Mouse (Mus musculus): ENCODE measurements around the gene Gabrb1. TPM values are rescaled to one million over a fixed set of nuclear protein-coding genes. Genes with fewer than 3 reads are reported as not detected.

Gabrb1 gene
- polyA plus RNA-seq, 1 experiment from 2014 or later = 42.1 TPM

DNA sequence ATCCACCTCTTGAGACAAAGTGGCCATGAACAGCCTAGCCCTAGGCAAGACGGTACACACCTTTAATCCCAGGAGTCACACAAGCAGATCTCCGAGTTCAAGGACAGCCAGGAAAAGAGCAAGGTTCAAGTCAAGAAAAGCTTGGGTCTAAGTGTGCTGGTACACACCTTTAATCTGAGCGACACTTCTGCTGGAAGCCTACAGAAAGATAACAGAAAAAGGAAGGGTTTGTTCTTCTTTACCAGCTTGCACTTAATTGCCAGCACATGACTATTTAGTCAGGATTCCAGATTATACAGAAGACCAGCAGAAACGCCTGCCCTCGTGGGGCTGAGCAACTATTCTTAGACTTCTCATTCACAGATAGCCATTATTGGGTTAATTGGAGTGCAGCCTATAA lies 534.0 kb downstream of the Gabrb1 start:
- Histone ChIP-seq H3K4me3 (ENCODE audit: low read length) (no peak overlapping the region), H3K9ac (ENCODE audit: low read depth, low read length) (no peak overlapping the region), H3K4me2 (ENCODE audit: low read length) (no peak overlapping the region), H3K36me3 (ENCODE audit: control insufficient read depth, insufficient read depth, low read length) (no peaks in the 10 kb centered on the region), H3K27ac (ENCODE audit: low read depth, low read length) (no peak overlapping the region), H3K27me3 (replicated peaks; ENCODE audit: control insufficient read depth, insufficient read depth, low read length) (no peaks in the 10 kb centered on the region), H3K9me3 (ENCODE audit: control insufficient read depth, low read length) (no peaks in the 10 kb centered on the region), H3K4me1 (ENCODE audit: control insufficient read depth, insufficient read depth, low read depth, low read length) (no peaks in the 10 kb centered on the region)
- 90% methylated on average over 5 of the region's 5 CpGs for WGBS
- no peak for ATAC-seq

DNA sequence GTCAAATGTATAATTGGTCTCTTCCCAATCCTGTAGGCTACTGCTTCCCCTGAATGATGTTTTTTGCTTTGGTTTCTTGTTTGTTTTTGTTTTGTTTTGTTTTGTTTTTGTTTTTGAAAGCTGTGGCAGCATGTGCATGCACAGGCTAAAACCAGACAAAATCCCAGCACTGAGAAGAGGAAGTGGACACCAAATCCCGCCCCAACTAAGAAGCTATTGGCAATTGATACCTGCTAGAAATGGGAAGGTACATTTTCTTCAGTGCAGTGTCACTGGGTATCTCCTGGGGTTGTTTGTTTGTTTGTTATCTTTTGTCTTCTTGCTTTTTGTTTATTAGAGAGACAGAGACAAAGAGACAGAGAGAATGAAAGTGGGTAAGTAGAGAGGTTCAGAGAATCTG lies 537.5 kb downstream of the Gabrb1 start:
- H3K9ac ChIP-seq (ENCODE audit: low read depth, low read length) = no peak overlapping the region
- no peak overlapping the region for H3K4me3 ChIP-seq (ENCODE audit: low read length)
- no peak overlapping the region for H3K27ac ChIP-seq (ENCODE audit: low read depth, low read length)
- no peak for ATAC-seq
- H3K4me1 ChIP-seq (ENCODE audit: control insufficient read depth, insufficient read depth, low read depth, low read length) = no peaks in the 10 kb centered on the region
- H3K4me2 ChIP-seq (ENCODE audit: low read length) = no peak overlapping the region
- no peaks in the 10 kb centered on the region for H3K9me3 ChIP-seq (ENCODE audit: control insufficient read depth, low read length)
- no peaks in the 10 kb centered on the region for H3K36me3 ChIP-seq (ENCODE audit: control insufficient read depth, insufficient read depth, low read length)
- no peaks in the 10 kb centered on the region for H3K27me3 ChIP-seq (replicated peaks; ENCODE audit: control insufficient read depth, insufficient read depth, low read length)
- 93% methylated on average over 1 of the region's 1 CpGs for WGBS

Other genes starting within 250 kb of the Gabrb1 start
- 0.65 and 2.0 TPM in 2 replicates for gene Cox7b2, start 109.9 kb upstream of the Gabrb1 start, polyA plus RNA-seq (2015; fragmentation: Nextera tagmentation; extraction: Ambion mirVana)
- gene Gabra4, start 195 bp downstream of the Gabrb1 start, polyA plus RNA-seq (2015; fragmentation: Nextera tagmentation; extraction: Ambion mirVana) = 25.5 and 29.2 TPM in 2 replicates

All from hindbrain, embryonic 16.5 days (tissue).